Mouse (Mus musculus) gastrocnemius, postnatal 14 days (tissue): ENCODE measurements around the gene Olfr267. TPM values are rescaled to one million over a fixed set of nuclear protein-coding genes. Genes with fewer than 3 reads are reported as not detected.
A peak's percentile ranks its signal among the peaks of the same experiment; 100 is the strongest.

Experiments used
- DNase-seq: peaks from one replicate; pipeline ENCODE4 v3.0.0; 2021; ENCODE audit warnings: mixed read lengths
- intact Hi-C: fragments of 180-260 bp; cut with DNase I; formaldehyde crosslinking; loops from one replicate; pipeline ENCODE4 v1.15.1; 2025; ENCODE audit warnings: low total_unique reads
- long read RNA-seq, 2 experiments: library from polyadenylated mRNA; stranded (forward); transcript quantifications; one replicate each; pipeline ENCODE4 v2.0.0; 2021
- total RNA-seq, 2 experiments: library from RNA; stranded (reverse); gene quantifications; 2 replicates each; pipeline ENCODE4 v1.2.3; 2021

Olfr267 gene
- total RNA-seq, result under 1 TPM; 0.10 to 0.22 TPM
- long read RNA-seq, experiment 1, result 0 reads
- long read RNA-seq, experiment 2, result 0 reads

DNA sequence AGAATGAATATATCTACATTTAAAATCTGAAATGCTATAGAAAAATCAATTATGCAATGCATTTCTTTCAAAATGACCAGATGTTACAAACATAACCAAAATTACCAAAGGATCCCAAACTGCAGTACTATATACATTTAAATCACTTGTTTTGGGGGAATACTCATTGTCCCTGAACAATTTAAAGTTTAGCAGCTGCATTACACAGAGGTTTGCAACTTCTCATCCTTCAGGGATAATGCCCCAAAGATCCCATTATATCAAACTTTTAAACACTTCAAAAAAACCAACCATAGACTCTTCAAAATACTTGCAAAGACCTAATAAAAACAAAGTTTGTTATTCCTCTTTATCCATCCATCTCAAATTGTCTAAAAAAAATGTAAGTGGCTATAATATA, at the start of gene Olfr267:
Gene Olfr267, minus strand, starts transcription at position 101 of the 400 bp plus-strand sequence.
- intact Hi-C loops, result no loop called here
- no peak for DNase-seq

DNA sequence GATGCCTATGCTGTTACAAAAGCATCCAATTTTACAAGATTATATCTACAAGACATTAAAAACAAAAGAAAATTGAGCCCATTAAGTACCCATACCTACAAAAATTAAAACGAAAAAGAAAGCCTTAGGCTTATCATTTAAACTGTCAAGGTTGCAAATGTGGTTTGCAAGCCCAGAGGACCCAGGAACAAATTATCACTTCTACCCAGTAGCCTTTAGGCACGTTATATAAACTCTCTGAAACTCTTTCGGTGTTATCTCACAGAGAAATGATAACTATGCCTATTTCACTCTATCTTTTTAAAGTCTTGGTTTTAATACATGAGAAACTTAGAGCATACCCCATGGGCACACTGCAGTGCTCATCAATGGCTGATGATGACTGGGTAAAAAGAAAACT, 45.4 kb upstream of the Olfr267 start:
- intact Hi-C loops, result no loop called here
- no peak for DNase-seq

DNA sequence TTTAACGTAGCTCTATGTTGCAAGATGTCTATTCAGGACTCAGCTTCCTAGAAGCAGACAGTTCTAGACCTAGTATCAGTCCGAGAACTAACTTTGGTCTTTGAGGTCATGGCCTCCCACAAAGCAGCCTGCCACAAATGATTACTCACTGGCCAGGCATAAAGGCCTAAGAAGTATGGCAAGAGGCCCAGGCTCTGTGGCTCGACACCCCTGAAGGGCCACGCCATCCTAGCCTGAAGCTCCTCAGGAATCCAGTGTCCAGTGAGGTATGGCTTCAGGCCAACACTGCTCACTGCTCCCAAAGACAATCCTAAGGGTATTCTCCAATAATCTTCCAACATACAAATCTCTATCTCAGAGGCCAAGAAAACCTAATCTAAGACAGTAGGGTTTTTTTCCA, 38.4 kb upstream of the Olfr267 start:
- peak; percentile 23 for DNase-seq

DNA sequence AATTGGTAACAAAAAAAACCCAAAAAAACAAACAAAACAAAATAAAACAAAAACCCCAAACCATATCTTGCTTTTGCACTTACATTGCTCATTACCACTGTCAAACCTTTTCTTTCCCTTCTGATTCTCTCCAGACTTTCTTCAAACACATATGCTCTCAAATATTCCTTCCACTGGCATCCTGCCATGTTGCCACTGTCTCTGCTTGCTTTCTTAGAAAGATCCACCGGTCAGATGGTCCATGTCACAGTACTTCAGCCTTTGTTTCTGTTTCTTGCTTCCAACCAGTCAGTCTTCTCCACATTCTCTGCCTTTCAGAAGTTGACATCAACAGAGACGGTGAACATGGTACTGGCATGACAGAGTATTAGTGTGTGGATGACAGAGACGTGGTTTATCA, 857 bp downstream of the Olfr267 start:
- intact Hi-C loops, result no loop called here
- DNase-seq, result no peak

More for the DNA sequence above, 38.4 kb upstream of the Olfr267 start:
- intact Hi-C loops, result no loop called here

DNA sequence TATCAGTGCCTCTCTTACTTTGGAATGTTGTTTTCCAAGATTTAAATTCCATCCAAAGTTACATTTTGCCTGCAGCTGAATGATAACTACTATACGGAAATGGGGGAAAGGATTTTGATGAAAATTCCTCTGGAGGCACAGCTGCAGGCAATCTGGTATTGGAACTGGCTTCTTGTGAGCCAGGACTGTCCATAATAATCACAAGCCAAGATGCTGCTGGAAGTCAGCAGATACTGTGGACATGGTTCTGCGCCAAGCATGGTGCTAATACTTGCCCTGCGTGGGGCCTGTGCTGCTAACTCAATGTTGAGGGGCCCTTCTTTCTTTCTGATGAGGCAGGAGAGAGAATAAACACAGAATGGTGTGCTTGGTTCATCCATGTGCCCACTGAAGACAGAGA, 24.1 kb downstream of the Olfr267 start:
- DNase-seq, result peak; percentile 19
- intact Hi-C loops, result no loop called here

DNA sequence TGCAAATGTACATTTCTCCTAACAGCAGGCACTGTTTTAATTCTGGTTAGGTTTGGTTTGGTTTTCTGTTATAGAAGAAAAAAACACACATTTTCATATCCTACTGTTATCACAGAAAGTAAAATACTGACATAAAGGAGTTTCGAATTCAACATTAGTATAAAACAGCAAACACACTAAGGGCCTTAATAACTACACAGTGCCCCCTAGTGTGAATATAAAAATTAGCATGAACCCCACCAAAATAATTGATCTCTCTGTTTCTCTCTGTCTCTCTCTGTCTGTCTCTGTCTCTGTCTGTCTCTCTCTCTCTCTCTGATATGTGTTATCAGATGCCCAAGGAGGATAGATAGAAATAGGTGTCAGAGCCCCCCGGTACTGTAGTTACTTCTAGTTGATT, 38.0 kb downstream of the Olfr267 start:
- intact Hi-C loops, result loop anchor here (10.0 kb wide), 1 partner anchor 325 kb away; no protein-coding TSS in a partner anchor
- no peak for DNase-seq

DNA sequence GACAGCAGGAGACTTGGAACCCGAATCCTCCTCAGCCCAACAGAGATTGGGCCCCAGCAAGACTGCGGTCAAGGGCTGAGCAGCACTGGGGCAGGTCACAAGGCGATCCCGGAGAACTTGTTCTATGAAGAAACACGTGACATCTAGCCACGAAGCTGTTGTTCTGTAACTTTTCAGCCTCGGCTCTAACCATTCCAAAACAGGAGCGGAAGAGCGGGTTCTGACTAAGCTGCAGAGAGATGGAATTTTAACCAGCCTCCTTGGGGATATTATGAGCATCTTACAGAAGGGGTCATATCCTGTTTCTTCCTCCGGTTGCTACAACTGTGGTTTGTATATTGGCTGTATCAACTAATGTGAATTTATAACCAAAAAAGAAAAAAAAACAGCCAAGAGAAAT, 38.4 kb downstream of the Olfr267 start:
- DNase-seq, result peak; percentile 35
- intact Hi-C loops, result loop anchor here (10.0 kb wide), 1 partner anchor 324 kb away; no protein-coding TSS in a partner anchor

DNA sequence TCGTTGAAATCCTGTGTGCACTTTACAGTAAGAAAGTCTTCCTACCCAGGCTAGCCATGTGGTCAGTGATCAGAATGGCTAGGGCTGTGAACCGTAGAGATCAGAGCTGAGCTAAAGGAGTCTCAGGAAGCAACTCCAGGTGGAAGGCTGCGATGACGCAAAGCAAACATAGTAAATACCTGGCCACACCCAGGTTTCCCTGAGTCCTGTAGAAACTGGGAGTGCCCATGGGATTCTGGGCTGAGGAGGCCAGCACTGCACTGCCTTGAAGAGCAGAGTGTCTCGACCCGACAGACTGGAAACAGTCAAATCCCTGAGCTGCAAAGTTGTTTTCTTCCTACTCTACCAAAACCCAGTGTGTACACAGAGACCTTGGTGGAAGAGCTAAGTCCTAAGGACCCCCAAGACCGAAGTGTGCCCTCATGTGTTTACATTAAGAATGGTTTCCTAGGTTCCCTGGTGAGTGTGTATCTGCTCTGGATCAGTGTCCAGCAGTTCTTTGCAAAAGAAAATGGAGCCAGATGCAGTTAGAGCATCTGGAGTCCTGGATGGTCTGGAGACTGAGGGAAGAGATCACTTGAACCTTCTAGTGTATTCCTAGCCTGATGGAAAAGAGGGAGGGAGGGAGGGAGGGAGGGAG, 41.8 kb downstream of the Olfr267 start:
- DNase-seq, result no peak
- intact Hi-C loops, result loop anchor here (2.0 to 10.0 kb wide), 2 partner anchors 321 to 479 kb away; no protein-coding TSS in a partner anchor

DNA sequence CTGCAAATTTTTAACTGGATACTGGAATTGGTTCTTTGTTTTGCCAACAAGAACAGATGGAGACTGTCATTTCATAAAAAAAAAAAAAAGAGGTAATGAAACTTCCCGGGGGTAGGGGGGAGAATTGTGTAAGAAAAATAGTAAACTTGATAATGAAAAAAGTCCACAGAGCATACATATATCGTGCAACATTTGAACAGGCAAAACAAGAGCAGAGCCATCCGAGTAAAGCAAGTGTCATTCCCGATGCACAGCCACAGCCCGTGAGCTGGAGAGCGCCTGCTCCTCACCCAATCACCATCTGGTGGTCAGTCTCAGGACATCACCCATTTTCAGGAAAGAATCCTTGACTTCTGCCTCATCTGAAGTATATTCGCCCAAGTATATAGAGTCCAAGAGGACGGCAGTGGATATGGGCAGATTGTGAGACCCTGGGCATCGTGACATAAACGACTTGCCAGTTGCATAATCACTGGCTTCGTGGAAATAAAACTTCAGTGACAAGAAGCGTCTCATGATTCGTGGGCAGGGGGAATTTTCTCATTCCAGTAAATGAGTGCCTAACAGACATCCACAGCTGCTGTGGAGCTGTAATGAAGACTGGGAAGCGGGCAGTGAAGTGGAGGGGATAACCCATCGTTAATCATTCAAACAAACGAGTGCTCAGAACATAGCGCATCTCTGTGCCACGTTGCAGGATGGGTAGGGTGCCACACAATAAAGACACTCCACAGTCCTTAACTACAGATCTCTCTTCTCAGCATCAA, 50.5 kb downstream of the Olfr267 start:
- DNase-seq, result no peak
- intact Hi-C loops, result no loop called here

Other genes with a start within 250 kb of the Olfr267 start
- 10 to 100 TPM; 20.2 to 27.2 TPM for gene Lpar1, start 233.8 kb downstream of the Olfr267 start, total RNA-seq
- 100 to 1,000 TPM; 206 to 221 TPM for gene Ecpas, start 125.0 kb upstream of the Olfr267 start, total RNA-seq
- gene Zkscan16, start 155.9 kb upstream of the Olfr267 start, total RNA-seq, result under 1 TPM; 0.16 to 0.18 TPM
- gene Ptgr1, start 199.4 kb upstream of the Olfr267 start, total RNA-seq, result 1 to 10 TPM; 3.4 to 3.7 TPM
- gene Dnajc25, start 207.3 kb upstream of the Olfr267 start, total RNA-seq, result 10 to 100 TPM; 10.5 to 12.1 TPM
- 1 to 10 TPM in 1 of 2 experiments, not detected in 1; 2.2 TPM for gene Gm20503, start 215.5 kb upstream of the Olfr267 start, total RNA-seq
- 10 to 100 TPM; 12.3 to 20.1 TPM for gene Gng10, start 247.4 kb upstream of the Olfr267 start, total RNA-seq